Mouse (Mus musculus): Measurements from ENCODE around the gene Cd69.

The Cd69 gene

GRCm38 (mm10) chr6:129275220-129275619, at the start of gene Cd69:
Gene Cd69, minus strand, starts transcription at chr6:129275436.
- DNase-seq (ENCODE audit: low spot score): no peak

DNA sequence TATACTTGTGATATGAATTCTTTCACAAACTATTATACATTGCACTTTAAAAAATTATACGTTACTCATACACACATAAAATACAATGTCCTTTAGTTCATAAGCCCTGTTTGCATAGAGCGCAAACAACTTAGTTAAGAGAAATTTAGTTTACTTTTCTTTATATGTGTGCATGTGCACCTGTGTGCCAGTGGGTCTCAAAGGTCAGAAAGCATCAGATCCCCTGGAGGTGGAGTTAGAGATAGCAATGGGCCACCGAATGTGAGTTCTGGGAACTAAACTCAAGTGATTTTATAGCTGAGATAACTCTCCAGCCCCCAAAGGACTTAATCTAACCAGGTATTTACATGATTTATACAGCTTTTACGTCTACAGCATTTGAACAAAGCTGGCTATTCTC, 44.1 kb upstream of the Cd69 start:
- DNase-seq (ENCODE audit: low spot score): no peak

DNA sequence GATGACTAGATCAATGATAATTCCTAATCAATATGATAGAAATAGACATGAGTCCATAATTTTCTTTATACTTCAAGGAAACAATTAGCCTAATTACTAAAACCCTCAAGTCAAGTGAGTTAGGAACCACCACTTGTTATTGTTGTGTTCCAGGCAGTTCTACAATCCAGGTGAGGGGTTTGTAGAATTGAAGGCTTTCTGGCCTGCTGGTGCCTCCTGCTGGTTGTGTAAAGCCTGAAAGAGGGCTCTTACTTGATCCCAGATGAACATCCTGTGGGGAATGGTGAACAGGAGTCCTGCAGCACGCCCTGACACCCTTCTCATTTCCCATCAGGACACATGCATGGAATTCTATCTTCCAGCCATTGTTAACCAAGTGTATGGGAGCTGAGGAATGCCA, 43.2 kb upstream of the Cd69 start:
- DNase-seq (ENCODE audit: low spot score): no peak

GRCm38 (mm10) chr6:129316463-129316862, 41.2 kb upstream of the Cd69 start:
- DNase-seq (ENCODE audit: low spot score): no peak

DNA sequence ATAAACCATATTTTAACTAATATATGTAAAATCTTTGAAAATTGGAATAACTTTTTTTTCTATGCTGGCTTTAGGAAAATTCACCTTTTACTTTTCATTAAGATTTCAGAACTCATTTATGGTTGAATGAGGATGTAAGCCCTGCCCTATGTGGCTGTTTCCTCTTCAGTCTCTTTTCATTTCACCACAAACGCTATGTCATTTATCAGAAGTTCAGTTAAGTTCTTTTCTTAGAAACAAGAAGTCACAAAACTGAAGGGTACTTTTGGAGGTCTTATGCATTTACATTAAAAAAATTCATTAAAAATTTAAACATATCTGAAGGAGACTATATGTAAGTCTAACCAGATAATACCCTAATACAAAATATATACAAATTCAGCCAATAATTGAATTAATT, 40.5 kb upstream of the Cd69 start:
- no peak for DNase-seq (ENCODE audit: low spot score)

- no peak for DNase-seq (ENCODE audit: low spot score)
Measured at GRCm38 (mm10) chr6:129314655-129315168, 39.5 kb upstream of the Cd69 start.

GRCm38 (mm10) chr6:129312499-129312898, 37.3 kb upstream of the Cd69 start:
- no peak for DNase-seq (ENCODE audit: low spot score)

DNA sequence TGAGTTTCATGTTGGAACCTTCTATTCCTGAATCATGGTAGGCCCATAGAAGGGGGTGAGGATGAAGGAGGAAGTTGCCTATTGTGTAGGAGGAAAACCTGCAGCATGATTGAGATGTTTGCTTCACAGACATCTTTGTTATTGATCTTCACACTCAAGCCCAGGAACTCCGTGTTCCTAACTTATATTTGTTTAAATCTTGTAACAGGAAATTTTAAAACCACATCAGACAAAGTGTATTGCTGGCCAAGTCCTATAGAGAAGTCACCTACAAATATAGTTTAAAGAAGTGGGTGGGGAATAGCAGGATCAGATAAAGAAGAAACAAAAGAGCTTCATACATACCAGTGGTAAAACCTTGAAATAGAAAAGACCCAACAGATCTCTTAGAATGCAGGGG, 28.9 kb upstream of the Cd69 start:
- no peak for DNase-seq (ENCODE audit: low spot score)

- no peak for DNase-seq (ENCODE audit: low spot score)
Measured at GRCm38 (mm10) chr6:129288708-129289107, 13.5 kb upstream of the Cd69 start.

- no peak for DNase-seq (ENCODE audit: low spot score)
Measured at GRCm38 (mm10) chr6:129284384-129285104, 9.3 kb upstream of the Cd69 start.

- no peak for DNase-seq (ENCODE audit: low spot score)
Measured at GRCm38 (mm10) chr6:129283271-129283670, 8.0 kb upstream of the Cd69 start.

DNA sequence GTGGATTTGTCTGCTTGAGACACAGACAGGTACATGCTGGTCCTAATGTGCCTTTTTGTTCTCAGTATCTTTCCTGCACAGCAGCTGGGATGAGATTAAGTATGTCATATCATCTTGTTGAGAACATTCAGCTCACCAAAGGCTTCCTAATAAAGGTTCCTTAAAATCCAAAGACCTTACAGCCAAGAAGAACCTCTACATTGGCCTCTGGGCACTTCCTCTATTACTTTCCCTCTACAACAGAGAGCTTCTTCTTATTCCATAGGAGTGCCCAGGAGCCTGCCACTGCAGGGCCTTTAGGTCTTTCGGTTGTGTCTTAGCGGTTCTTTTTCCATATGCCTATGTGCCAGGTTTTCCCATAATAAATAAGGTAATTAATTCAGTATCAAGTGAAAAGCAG, 1.2 kb upstream of the Cd69 start:
- no peak for DNase-seq (ENCODE audit: low spot score)

- DNase-seq (ENCODE audit: low spot score): no peak
Measured at GRCm38 (mm10) chr6:129275624-129276203, 478 bp upstream of the Cd69 start.

GRCm38 (mm10) chr6:129274476-129274875, 760 bp downstream of the Cd69 start:
- DNase-seq (ENCODE audit: low spot score): no peak

GRCm38 (mm10) chr6:129273662-129274061, 1.6 kb downstream of the Cd69 start:
- no peak for DNase-seq (ENCODE audit: low spot score)

DNA sequence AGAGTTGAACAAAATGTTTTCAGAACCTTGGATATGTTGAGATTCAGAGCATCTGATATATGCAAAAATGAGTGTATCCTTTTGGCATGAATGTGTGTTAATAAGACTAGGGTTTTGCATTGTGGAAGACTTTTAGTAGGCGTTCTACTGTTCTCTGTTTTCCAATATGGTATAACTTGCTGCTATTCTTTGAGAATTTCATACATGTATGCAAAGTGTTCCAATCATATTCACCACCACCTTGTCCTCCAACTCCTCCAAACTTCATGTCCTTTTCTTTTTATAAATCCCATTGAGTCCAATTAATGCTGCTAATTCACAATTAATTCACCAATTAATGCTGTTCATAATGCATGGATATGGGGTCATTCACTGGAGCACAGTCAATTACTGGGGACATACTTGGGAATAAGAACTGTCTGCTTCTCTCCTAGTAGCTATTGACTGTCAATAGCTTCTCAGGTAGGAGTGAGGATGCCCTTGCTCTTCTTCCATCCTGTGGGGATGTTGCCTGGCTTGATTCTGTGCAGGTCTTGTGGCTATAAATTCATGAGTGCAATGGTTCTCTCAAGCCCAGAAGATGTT, 8.7 kb downstream of the Cd69 start:
- no peak for DNase-seq (ENCODE audit: low spot score)

DNA sequence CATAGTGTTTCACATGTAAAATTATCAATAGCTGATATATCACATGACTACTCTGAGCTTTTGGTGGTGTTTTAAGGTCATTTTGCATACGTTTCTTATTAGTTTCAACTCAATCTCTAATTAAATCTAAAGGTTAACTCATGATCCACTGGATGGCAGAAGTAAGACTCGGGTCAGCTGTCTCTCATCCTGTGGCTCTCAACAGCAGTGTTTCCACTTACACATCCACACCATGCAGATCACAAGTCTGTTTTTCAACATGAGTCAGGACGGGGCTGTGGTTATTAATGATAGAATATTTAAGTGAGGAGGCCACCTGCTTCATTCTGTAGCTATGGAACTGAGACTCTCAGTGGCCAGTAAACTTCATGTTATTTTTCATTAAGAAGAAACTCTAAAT, 9.4 kb downstream of the Cd69 start:
- no peak for DNase-seq (ENCODE audit: low spot score)

DNA sequence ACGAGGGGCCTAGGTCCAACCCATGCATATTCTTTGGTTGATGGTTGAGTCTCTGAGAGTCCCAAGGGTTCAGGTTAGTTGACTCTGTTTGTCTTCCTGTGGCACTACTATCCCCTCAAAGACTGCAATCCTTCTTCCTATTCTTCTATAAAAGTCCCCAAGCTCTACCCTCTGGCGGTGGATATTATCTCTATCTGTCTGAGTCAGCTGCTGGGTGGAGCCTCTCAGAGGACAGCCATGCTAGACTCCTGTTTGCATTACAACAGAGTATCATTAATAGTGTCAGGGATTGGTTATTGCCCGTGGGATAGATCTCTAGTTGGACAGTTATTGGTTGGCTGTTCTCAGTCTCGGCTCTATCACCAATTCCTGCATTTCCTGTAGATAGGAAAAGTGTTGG, 14.3 kb downstream of the Cd69 start:
- DNase-seq (ENCODE audit: low spot score): no peak

DNA sequence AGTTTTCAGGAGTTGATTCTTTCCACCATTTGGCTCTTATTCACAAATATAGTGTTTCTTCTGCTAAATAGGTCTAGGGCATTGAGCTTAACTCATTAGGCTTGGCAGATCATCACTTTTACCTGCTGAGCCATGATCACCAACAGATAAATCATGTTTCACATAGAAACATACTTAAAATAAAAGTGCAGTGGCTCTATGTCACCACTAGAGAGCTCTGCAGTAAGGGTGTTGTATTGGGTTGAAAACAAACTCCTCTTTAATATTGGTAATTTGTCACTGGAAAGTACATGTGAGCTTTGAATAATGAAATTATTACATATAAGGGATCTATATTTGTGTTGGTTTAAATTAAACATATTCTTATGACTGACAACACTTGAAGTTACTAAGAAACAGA, 15.2 kb downstream of the Cd69 start:
- no peak for DNase-seq (ENCODE audit: low spot score)

GRCm38 (mm10) chr6:129256018-129256417, 19.2 kb downstream of the Cd69 start:
- DNase-seq (ENCODE audit: low spot score): no peak

DNA sequence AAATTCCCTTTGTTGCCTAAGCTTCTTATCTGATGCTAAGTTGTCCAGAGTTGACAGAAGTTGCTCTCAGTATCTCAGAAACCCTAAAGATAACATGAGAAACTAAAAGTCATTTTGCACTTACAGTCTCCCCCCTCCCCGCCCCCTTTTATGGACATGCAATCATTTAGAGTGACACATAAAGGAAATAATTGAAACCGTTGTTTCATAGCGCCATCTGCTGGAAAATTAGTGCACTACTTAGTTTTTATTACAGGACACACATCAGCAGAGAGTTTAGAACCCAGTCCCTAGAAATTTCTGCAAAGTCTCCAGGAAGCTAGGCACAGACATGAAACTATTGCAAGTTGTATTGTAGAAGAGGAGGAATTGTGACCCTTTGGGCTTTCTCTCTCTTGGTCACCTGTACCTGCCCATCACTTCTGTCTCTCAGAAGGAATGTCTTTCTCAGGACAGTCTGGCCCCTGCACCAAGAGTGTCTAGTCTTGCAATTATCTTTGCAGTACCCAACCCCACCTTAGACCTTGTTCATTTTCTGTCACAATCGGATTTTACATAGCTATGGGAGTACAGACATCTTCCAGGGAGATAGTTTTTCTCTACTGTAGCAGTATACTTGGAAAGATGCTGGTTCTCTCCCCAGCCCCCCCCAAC, 20.2 kb downstream of the Cd69 start:
- DNase-seq (ENCODE audit: low spot score): no peak

- no peak for DNase-seq (ENCODE audit: low spot score)
Measured at GRCm38 (mm10) chr6:129254314-129254713, 20.9 kb downstream of the Cd69 start.

DNA sequence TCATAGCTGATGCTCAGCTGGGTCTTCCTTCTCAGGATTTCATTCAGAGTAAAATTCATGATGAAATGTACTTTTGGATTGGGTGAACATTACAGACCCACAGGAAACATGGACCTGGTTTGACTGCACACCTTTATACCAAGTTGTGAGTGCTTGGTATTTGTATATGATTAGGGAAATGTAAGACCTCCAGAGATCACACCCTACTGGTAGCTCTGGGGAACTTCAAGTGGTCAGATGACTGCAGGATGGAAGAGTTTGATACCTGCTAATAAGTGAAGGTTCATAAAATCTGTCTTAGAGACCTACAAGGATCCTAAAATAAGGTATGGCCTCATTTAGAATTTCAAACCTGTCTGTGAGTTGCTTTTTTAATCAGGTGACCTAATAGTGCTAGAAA, 27.0 kb downstream of the Cd69 start:
- DNase-seq (ENCODE audit: low spot score): no peak

Data from layer of hippocampus, adult 11-12 months (tissue).